Mouse (Mus musculus): Measurements from ENCODE around the gene Kti12. TPM values are rescaled to one million over a fixed set of nuclear protein-coding genes. Genes with fewer than 3 reads are reported as not detected.

Kti12 gene
- polyA plus RNA-seq (2012; rRNA removed) (39.9 and 49.7 TPM in 2 replicates), polyA plus RNA-seq (2014; fragmentation: Nextera tagmentation; extraction: Ambion mirVana) (45.1 and 47.3 TPM in 2 replicates)

DNA sequence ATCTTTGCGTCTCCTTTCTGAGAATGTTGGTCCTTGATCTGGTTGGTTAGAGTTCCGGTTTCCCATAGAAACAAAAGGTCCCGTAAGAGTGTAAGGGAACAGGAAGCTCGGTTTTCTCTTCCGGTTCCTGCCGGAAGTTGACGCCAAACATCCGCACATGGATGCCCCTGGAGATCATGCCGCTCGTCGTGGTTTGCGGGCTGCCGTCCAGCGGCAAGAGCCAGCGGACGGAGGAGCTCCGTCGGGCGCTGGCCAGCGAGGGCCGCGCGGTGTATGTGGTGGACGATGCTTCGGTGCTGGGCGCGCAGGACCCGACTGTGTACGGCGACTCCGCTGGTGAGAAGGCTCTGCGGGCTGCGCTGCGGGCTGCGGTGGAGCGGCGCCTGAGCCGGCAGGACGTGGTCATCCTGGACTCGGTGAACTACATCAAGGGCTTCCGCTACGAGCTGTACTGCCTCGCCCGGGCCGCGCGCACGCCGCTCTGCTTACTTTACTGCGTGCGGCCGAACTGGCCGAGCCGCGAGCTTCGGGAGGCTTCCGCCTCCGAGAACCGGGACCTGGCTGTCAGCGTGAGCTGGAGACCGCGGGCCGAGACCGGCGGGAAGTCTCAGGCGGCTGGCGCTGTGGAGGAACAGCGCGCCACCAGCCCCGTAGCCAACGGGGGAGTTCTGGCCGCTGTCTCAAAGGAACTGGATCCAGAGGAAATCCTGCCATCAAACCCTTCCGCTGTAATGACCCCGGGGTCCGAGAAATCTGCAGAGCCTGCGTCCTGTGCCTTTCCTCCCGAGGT, at the start of gene Kti12:
Kti12 (plus strand) TSS at position 71 of the 790 bp plus-strand sequence.
- TF ChIP-seq POLR2A (IDR thresholded peaks at IDR 0.05; ENCODE audit: borderline replicate concordance, extremely low read depth, insufficient read depth, insufficient read length) = peak; percentile 51; the same call in 1 of the 2 replicates
- Histone ChIP-seq H3K4me3 (replicated peaks; ENCODE audit: low read length) (peak within 1 kb of the TSS; percentile 81), H3K4me1 (ENCODE audit: control insufficient read depth, insufficient read depth, low read length) (peaks cover 12% of the 10 kb centered on the region), H3K4me2 (replicated peaks; ENCODE audit: low read depth, low read length, severe bottlenecking) (peak within 1 kb of the TSS; percentile 94), H3K9ac (ENCODE audit: low read depth, low read length, severe bottlenecking) (peak within 1 kb of the TSS; percentile 82), H3K36me3 (ENCODE audit: control insufficient read depth, insufficient read depth, low read length) (peaks cover 10% of the 10 kb centered on the region), H3K9me3 (ENCODE audit: control insufficient read depth, low read length) (no peaks in the 10 kb centered on the region), H3K27me3 (ENCODE audit: control insufficient read depth, insufficient read depth, low read length) (no peaks in the 10 kb centered on the region), H3K27ac (replicated peaks; ENCODE audit: low read depth, low read length) (peak within 1 kb of the TSS; percentile 87)
- ATAC-seq (ENCODE audit: low FRiP score, low read depth) (peak; percentile 92), DNase-seq (ENCODE audit: low spot score) (peak; percentile 94)
- under 1% methylated on average over 55 of the region's 77 CpGs for WGBS

DNA sequence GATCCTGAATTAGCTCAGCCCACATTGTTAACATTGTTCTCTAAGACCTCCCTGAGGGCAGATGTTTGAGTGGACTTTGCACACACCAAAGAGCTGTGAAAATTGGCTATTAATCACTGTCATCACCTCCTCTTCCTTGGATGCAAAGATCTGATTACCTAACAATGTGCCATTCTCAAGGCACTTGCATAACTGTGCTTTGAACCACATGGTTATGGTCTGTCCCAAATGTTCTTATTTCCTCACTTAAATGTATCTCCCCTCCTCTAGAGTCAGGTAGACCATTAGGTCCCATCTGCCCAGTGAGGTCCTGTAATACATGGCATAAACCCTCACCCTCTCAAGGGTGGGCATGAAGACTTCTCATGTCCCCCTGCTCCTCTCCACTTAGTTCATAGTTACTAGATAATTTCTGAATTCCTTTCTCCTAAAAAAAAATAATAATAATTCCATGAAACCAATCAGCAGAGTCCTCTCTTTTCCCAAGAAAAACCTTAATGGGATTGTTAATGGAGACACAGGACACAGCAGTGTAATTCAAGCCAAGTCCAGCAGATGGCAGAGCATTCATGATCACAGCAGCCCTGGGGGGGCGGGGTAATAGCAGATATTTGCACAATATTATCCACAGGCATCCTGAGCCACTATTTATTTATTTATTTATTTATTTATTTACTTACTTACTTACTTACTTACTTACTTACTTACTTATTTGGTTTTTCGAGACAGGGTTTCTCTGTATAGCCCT, 49.3 kb upstream of the Kti12 start:
- Histone ChIP-seq H3K4me1 (ENCODE audit: control insufficient read depth, insufficient read depth, low read length) (no peaks in the 10 kb centered on the region), H3K9me3 (ENCODE audit: control insufficient read depth, low read length) (no peaks in the 10 kb centered on the region), H3K9ac (ENCODE audit: low read depth, low read length, severe bottlenecking) (no peak overlapping the region), H3K27me3 (ENCODE audit: control insufficient read depth, insufficient read depth, low read length) (no peaks in the 10 kb centered on the region), H3K4me2 (replicated peaks; ENCODE audit: low read depth, low read length, severe bottlenecking) (no peak overlapping the region), H3K27ac (replicated peaks; ENCODE audit: low read depth, low read length) (no peak overlapping the region), H3K4me3 (replicated peaks; ENCODE audit: low read length) (no peak overlapping the region), H3K36me3 (ENCODE audit: control insufficient read depth, insufficient read depth, low read length) (no peaks in the 10 kb centered on the region)
- 43% methylated on average over 2 of the region's 2 CpGs for WGBS
- ATAC-seq (ENCODE audit: low FRiP score, low read depth) = no peak
- TF ChIP-seq POLR2A (IDR thresholded peaks at IDR 0.05; ENCODE audit: borderline replicate concordance, extremely low read depth, insufficient read depth, insufficient read length) = no peak
- DNase-seq (ENCODE audit: low spot score) = peak; percentile 70

DNA sequence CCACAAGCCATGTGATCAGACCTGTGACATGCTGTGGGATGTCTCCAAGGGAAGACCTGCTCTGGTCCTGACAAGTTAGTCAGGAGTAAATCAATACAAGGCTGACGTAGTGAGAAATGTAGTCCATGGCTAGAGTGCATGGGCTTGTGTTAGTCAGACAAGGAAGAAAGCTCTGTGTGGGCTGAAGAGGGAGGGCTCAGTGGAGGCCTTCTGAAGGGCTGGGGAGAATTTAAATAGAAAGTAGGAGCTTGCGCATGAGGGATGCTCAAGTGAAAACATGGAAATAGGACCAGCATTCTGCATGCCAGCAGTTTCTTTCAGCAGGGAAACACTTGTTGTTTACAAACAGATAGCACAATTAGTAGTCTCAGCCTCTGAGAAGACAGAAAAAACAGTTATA, 44.0 kb upstream of the Kti12 start:
- Histone ChIP-seq H3K9me3 (ENCODE audit: control insufficient read depth, low read length) (no peaks in the 10 kb centered on the region), H3K36me3 (ENCODE audit: control insufficient read depth, insufficient read depth, low read length) (no peaks in the 10 kb centered on the region), H3K4me1 (ENCODE audit: control insufficient read depth, insufficient read depth, low read length) (no peaks in the 10 kb centered on the region), H3K27ac (replicated peaks; ENCODE audit: low read depth, low read length) (no peak overlapping the region), H3K4me3 (replicated peaks; ENCODE audit: low read length) (no peak overlapping the region), H3K9ac (ENCODE audit: low read depth, low read length, severe bottlenecking) (no peak overlapping the region), H3K4me2 (replicated peaks; ENCODE audit: low read depth, low read length, severe bottlenecking) (no peak overlapping the region), H3K27me3 (ENCODE audit: control insufficient read depth, insufficient read depth, low read length) (no peaks in the 10 kb centered on the region)
- no peak for TF ChIP-seq POLR2A (IDR thresholded peaks at IDR 0.05; ENCODE audit: borderline replicate concordance, extremely low read depth, insufficient read depth, insufficient read length)
- 92% methylated on average over 2 of the region's 2 CpGs for WGBS
- ATAC-seq (ENCODE audit: low FRiP score, low read depth) = no peak
- no peak for DNase-seq (ENCODE audit: low spot score)

DNA sequence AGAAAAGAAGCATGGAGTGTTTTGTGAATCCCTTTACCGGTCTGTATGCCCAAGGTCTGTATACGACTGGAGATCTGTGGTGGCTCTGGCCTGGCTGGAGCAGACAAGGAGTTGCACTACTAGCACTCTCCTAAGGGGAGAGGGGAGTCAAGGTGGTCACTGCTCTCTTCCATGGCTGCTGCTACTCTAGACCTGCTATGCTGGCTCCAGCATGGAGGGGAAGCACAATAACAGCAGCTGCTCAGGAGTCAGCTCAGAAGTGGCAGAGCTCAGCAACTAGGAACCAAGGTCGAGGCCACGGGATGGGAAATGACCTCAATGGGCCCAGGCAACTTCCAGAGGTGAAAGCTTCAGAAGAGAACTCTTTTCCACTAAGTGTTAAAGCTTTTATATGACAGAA, 36.4 kb upstream of the Kti12 start:
- 59% methylated on average over 4 of the region's 4 CpGs for WGBS
- H3K4me3 ChIP-seq (replicated peaks; ENCODE audit: low read length) = no peak overlapping the region
- H3K9me3 ChIP-seq (ENCODE audit: control insufficient read depth, low read length) = no peaks in the 10 kb centered on the region
- no peak overlapping the region for H3K9ac ChIP-seq (ENCODE audit: low read depth, low read length, severe bottlenecking)
- H3K4me2 ChIP-seq (replicated peaks; ENCODE audit: low read depth, low read length, severe bottlenecking) = no peak overlapping the region
- H3K27ac ChIP-seq (replicated peaks; ENCODE audit: low read depth, low read length) = no peak overlapping the region
- H3K4me1 ChIP-seq (ENCODE audit: control insufficient read depth, insufficient read depth, low read length) = no peaks in the 10 kb centered on the region
- DNase-seq (ENCODE audit: low spot score) (no peak), ATAC-seq (ENCODE audit: low FRiP score, low read depth) (no peak)
- H3K27me3 ChIP-seq (ENCODE audit: control insufficient read depth, insufficient read depth, low read length) = no peaks in the 10 kb centered on the region
- peaks cover 6% of the 10 kb centered on the region for H3K36me3 ChIP-seq (ENCODE audit: control insufficient read depth, insufficient read depth, low read length)
- TF ChIP-seq POLR2A (IDR thresholded peaks at IDR 0.05; ENCODE audit: borderline replicate concordance, extremely low read depth, insufficient read depth, insufficient read length) = no peak

DNA sequence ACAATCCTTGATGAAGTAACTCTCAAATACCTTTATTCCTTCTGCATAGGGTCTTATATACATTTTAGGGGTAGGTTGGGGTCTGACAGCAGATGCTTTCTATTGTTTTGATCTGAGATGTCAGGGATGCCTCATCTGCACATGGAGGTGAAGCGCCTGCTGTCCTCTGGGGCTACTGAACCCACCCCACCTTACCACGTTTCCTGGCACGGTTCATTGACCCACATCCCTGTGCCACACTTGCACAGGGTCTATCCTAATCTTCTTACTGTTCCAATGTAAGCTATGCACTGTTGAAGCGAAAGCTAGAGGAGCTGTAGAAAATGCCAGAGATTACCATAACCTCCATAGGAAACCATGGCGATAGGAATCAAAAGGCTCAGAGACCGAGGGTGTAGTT, 36.0 kb upstream of the Kti12 start:
- H3K27me3 ChIP-seq (ENCODE audit: control insufficient read depth, insufficient read depth, low read length) = no peaks in the 10 kb centered on the region
- H3K9ac ChIP-seq (ENCODE audit: low read depth, low read length, severe bottlenecking) = no peak overlapping the region
- H3K4me2 ChIP-seq (replicated peaks; ENCODE audit: low read depth, low read length, severe bottlenecking) = no peak overlapping the region
- no peak for ATAC-seq (ENCODE audit: low FRiP score, low read depth)
- no peak overlapping the region for H3K4me3 ChIP-seq (replicated peaks; ENCODE audit: low read length)
- 69% methylated on average over 6 of the region's 6 CpGs for WGBS
- no peak for DNase-seq (ENCODE audit: low spot score)
- H3K9me3 ChIP-seq (ENCODE audit: control insufficient read depth, low read length) = no peaks in the 10 kb centered on the region
- no peaks in the 10 kb centered on the region for H3K4me1 ChIP-seq (ENCODE audit: control insufficient read depth, insufficient read depth, low read length)
- H3K27ac ChIP-seq (replicated peaks; ENCODE audit: low read depth, low read length) = no peak overlapping the region
- TF ChIP-seq POLR2A (IDR thresholded peaks at IDR 0.05; ENCODE audit: borderline replicate concordance, extremely low read depth, insufficient read depth, insufficient read length) = no peak
- H3K36me3 ChIP-seq (ENCODE audit: control insufficient read depth, insufficient read depth, low read length) = peaks cover 6% of the 10 kb centered on the region
